Mouse (Mus musculus) liver, postnatal 0 days (tissue): Measurements from ENCODE around the gene Ntn5. TPM values are rescaled to one million over a fixed set of nuclear protein-coding genes. Genes with fewer than 3 reads are reported as not detected.
A peak's percentile ranks its signal among the peaks of the same experiment; 100 is the strongest.

Experiments
- ATAC-seq: fragments of 200-750 bp; cut with Nextera tagmentation; 2 replicates; pipeline ENCODE4 v1.8.0; 2017; ENCODE audit warnings: mild to moderate bottlenecking, moderate library complexity
- DNase-seq: peaks from one replicate; pipeline ENCODE4 v3.0.0-alpha.2; 2016
- H3K27ac ChIP-seq: fragments of 300-500 bp; sonication (generic); 2 replicates; pipeline ENCODE4 v1.5.1; 2014; ENCODE audit warnings: antibody characterized with exemption, moderate library complexity, mild to moderate bottlenecking, low read depth
- H3K27me3 ChIP-seq: fragments of 300-500 bp; sonication (generic); 2 replicates; pipeline ENCODE4 v1.6.1; 2014; ENCODE audit warnings: low read length, control low read depth, mixed read lengths; ENCODE audit not compliant: insufficient read depth
- H3K36me3 ChIP-seq: fragments of 300-500 bp; sonication (generic); replicated peaks from 2 replicates; pipeline ENCODE4 v1.6.1; 2014; ENCODE audit warnings: mild to moderate bottlenecking, control low read depth, low read length, moderate library complexity, mixed read lengths; ENCODE audit not compliant: insufficient read depth
- H3K4me1 ChIP-seq: fragments of 300-500 bp; sonication (generic); 2 replicates; pipeline ENCODE4 v1.6.1; 2014; ENCODE audit warnings: antibody characterized with exemption, mild to moderate bottlenecking, control low read depth; ENCODE audit not compliant: insufficient read depth
- H3K4me2 ChIP-seq: fragments of 300-500 bp; sonication (generic); 2 replicates; pipeline ENCODE4 v1.6.1; 2014; ENCODE audit warnings: low read depth, mild to moderate bottlenecking, low read length, moderate library complexity, mixed read lengths
- H3K4me3 ChIP-seq: fragments of 300-500 bp; sonication (generic); 2 replicates; pipeline ENCODE4 v1.5.1; 2014; ENCODE audit warnings: low read depth, low read length
- H3K9ac ChIP-seq: fragments of 300-500 bp; sonication (generic); replicated peaks from 2 replicates; pipeline ENCODE4 v1.6.1; 2014; ENCODE audit warnings: mild to moderate bottlenecking, moderate library complexity
- H3K9me3 ChIP-seq: fragments of 300-500 bp; sonication (generic); 2 replicates; pipeline ENCODE4 v1.6.1; 2016; ENCODE audit warnings: mild to moderate bottlenecking, control low read depth, low read length, mixed read lengths
- CTCF ChIP-seq: sonication (generic); IDR thresholded peaks from 2 replicates; pipeline ENCODE4 v1.5.1; 2016; ENCODE audit warnings: antibody characterized with exemption, low read depth
- EP300 ChIP-seq: IDR thresholded peaks from 2 replicates; pipeline ENCODE4 v1.6.1; 2016; ENCODE audit warnings: antibody characterized with exemption, low read depth, mild to moderate bottlenecking
- WGBS: fragments of 180-500 bp; shearing (Covaris S2); extraction: QIAGEN DNeasy Blood & Tissue Kit; methylation state at CpG from one replicate; pipeline ENCODE4 v1.1.7; 2014; ENCODE audit not compliant: insufficient replicate concordance; 5-methylcytosine and 5-hydroxymethylcytosine counted together
- polyA plus RNA-seq: library from polyadenylated mRNA; unstranded; fragments of >200 nt; fragmentation: Nextera tagmentation; extraction: Ambion mirVana; gene quantifications from 2 replicates; pipeline ENCODE4 v1.2.1, GENCODE M21; 2015

The Ntn5 gene
- polyA plus RNA-seq, 1 experiment from 2014 or later, result not detected

GRCm38 (mm10) chr7:45713881-45714520, 30.2 kb downstream of the Ntn5 start:
- Histone ChIP-seq H3K4me3 (peak overlapping the region; percentile 84), H3K9me3 (no peaks in the 10 kb centered on the region), H3K27me3 (no peaks in the 10 kb centered on the region), H3K4me2 (peak overlapping the region; percentile 89), H3K9ac (peak overlapping the region; percentile 69), H3K36me3 (peaks cover 36% of the 10 kb centered on the region), H3K4me1 (peaks cover 39% of the 10 kb centered on the region), H3K27ac (peak overlapping the region; percentile 88)
- peak; percentile 6; the same call in 1 of the 2 replicates for ATAC-seq
- peak; percentile 31; the same call in 1 of the 2 replicates for TF ChIP-seq EP300
- TF ChIP-seq CTCF, result no peak
- WGBS, result 66% methylated on average over 6 of the region's 6 CpGs
- no peak for DNase-seq

- TF ChIP-seq CTCF (no peak), EP300 (no peak)
- peak overlapping the region; percentile 89 for H3K4me2 ChIP-seq
- no peak for DNase-seq
- peaks cover 40% of the 10 kb centered on the region for H3K36me3 ChIP-seq
- 11% methylated on average over 14 of the region's 14 CpGs for WGBS
- H3K4me1 ChIP-seq, result peaks cover 46% of the 10 kb centered on the region
- peak overlapping the region; percentile 88 for H3K27ac ChIP-seq
- no peaks in the 10 kb centered on the region for H3K27me3 ChIP-seq
- peak; percentile 48 for ATAC-seq
- peak overlapping the region; percentile 84 for H3K4me3 ChIP-seq
- peak overlapping the region; percentile 69 for H3K9ac ChIP-seq
- H3K9me3 ChIP-seq, result no peaks in the 10 kb centered on the region
Observed at GRCm38 (mm10) chr7:45714630-45715089, 30.8 kb downstream of the Ntn5 start.

- DNase-seq (peak; percentile 96), ATAC-seq (peak; percentile 85)
- no peaks in the 10 kb centered on the region for H3K27me3 ChIP-seq
- H3K9ac ChIP-seq, result peak within 1 kb of the TSS; percentile 69
- H3K4me1 ChIP-seq, result peaks cover 48% of the 10 kb centered on the region
- H3K4me2 ChIP-seq, result peak within 1 kb of the TSS; percentile 89
- H3K27ac ChIP-seq, result peak within 1 kb of the TSS; percentile 94
- H3K4me3 ChIP-seq, result peak within 1 kb of the TSS; percentile 84
- 5% methylated on average over 34 of the region's 34 CpGs for WGBS
- H3K36me3 ChIP-seq, result peaks cover 42% of the 10 kb centered on the region
- no peaks in the 10 kb centered on the region for H3K9me3 ChIP-seq
- peak; percentile 6; the same call in 1 of the 2 replicates for TF ChIP-seq CTCF
- peak; percentile 64; the same call in 1 of the 2 replicates for TF ChIP-seq EP300
Observed at GRCm38 (mm10) chr7:45715090-45715708, 31.4 kb downstream of the Ntn5 start, which contains the start of gene Rpl18. Gene Rpl18 (plus strand): TSS chr7:45715457.

- H3K4me1 ChIP-seq, result peaks cover 48% of the 10 kb centered on the region
- WGBS, result 57% methylated on average over 19 of the region's 19 CpGs
- peak overlapping the region; percentile 46 for H3K9ac ChIP-seq
- H3K36me3 ChIP-seq, result peaks cover 41% of the 10 kb centered on the region
- no peak for TF ChIP-seq EP300
- no peak for TF ChIP-seq CTCF
- H3K27ac ChIP-seq, result peak overlapping the region; percentile 94
- H3K4me3 ChIP-seq, result peak overlapping the region; percentile 84
- no peaks in the 10 kb centered on the region for H3K9me3 ChIP-seq
- H3K4me2 ChIP-seq, result peak overlapping the region; percentile 89
- peak; percentile 49 for DNase-seq
- no peak for ATAC-seq
- H3K27me3 ChIP-seq, result no peaks in the 10 kb centered on the region
Observed at GRCm38 (mm10) chr7:45715741-45716459, 32.1 kb downstream of the Ntn5 start.

- H3K4me2 ChIP-seq, result peak overlapping the region; percentile 89
- no peaks in the 10 kb centered on the region for H3K9me3 ChIP-seq
- WGBS, result 71% methylated on average over 3 of the region's 3 CpGs
- peaks cover 38% of the 10 kb centered on the region for H3K36me3 ChIP-seq
- ATAC-seq (no peak), DNase-seq (no peak)
- peak overlapping the region; percentile 84 for H3K4me3 ChIP-seq
- no peaks in the 10 kb centered on the region for H3K27me3 ChIP-seq
- H3K4me1 ChIP-seq, result peaks cover 48% of the 10 kb centered on the region
- peak overlapping the region; percentile 94 for H3K27ac ChIP-seq
- TF ChIP-seq EP300, result no peak
- no peak for TF ChIP-seq CTCF
- H3K9ac ChIP-seq, result peak overlapping the region; percentile 97
Observed at GRCm38 (mm10) chr7:45716460-45716857, 32.6 kb downstream of the Ntn5 start.
